Mouse (Mus musculus): ENCODE measurements around the gene Kremen1. TPM values are rescaled to one million over a fixed set of nuclear protein-coding genes. Genes with fewer than 3 reads are reported as not detected.

The Kremen1 gene
- total and polyA plus RNA-seq, 3 experiments, result 1.3 to 4.1 TPM; not detected in 1

DNA sequence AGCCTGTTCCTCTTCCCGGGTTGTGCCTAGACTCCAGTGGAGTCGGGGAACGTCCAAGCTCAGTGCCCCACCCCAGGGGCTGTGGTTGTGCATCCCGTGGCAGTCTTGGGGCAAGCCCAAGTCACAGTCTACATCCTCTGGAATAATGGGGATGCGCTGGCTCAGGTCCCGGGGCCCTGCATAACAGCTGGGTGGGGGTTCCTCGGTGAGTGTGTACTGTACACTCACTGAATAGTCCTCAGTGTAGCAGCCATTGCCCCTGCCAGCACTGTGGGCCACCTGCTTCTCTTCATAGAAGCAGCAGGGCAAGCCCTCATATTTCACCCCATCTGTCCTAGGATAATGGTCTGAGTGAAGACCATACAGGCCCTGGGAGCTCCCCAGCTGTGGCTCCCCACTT is 19.6 kb upstream of the Kremen1 start:
- Histone ChIP-seq H3K27me3 (ENCODE audit: control insufficient read depth in 1 of 2, insufficient read depth in 2 of 2, low read length in 2 of 2) (no peaks in the 10 kb centered on the region), H3K4me1 (ENCODE audit: control insufficient read depth in 1 of 2, insufficient read depth in 2 of 2, low read length in 2 of 2) (no peaks in the 10 kb centered on the region), H3K9me3 (replicated peaks; ENCODE audit: insufficient read depth, low read length) (no peaks in the 10 kb centered on the region), H3K9ac (ENCODE audit: control insufficient read depth, low read depth, low read length, poor library complexity, severe bottlenecking) (no peak overlapping the region), H3K4me3 (ENCODE audit: control insufficient read depth in 1 of 2, insufficient read depth in 1 of 2, low read depth in 2 of 2, low read length in 2 of 2) (no peak overlapping the region), H3K79me2 (ENCODE audit: control insufficient read depth, insufficient read depth, low read length, poor library complexity) (no peaks in the 10 kb centered on the region), H3K36me3 (ENCODE audit: control insufficient read depth in 1 of 2, insufficient read depth in 2 of 2, low read length in 2 of 2) (peaks cover 0 to 7% of the 10 kb centered on the region in 2 experiments; a peak in 2 of 4 replicates), H3K27ac (ENCODE audit: control insufficient read depth, low read depth, low read length) (no peak overlapping the region)
- no peak for DNase-seq (ENCODE audit: low read depth, low spot score)
- no peak for TF ChIP-seq GATA1 (IDR thresholded peaks at IDR 0.05; ENCODE audit: low read depth, low read length)
- TF ChIP-seq USF2 (IDR thresholded peaks at IDR 0.05; ENCODE audit: borderline replicate concordance in 1 of 2, insufficient read depth in 1 of 2, low read depth in 1 of 2, low read length in 2 of 2), result no peak
- TF ChIP-seq SMC3 (IDR thresholded peaks at IDR 0.05; ENCODE audit: low read depth, low read length), result no peak
- TF ChIP-seq CHD2 (IDR thresholded peaks at IDR 0.05; ENCODE audit: low read length), result no peak

DNA sequence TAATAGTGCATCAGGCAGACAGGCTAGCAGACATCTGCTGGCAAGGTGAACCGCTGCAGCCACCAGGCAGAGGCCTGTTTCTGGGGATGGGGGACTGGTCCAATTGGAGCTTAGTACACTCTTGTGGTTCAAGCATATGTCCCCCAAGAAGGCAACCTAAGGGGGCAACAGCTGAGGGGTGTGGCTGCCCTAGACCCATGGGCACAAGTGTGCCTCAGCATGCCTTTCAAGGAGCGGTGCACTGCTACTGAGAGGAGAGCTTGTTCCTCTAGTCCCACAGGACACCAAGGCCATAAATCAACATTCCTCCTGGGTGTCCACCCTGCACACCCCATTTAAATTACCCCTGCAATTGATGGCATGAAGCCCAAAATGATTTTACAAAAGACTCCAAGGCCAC is 17.1 kb upstream of the Kremen1 start:
- Histone ChIP-seq H3K79me2 (ENCODE audit: control insufficient read depth, insufficient read depth, low read length, poor library complexity) (no peaks in the 10 kb centered on the region), H3K27ac (ENCODE audit: control insufficient read depth, low read depth, low read length) (no peak overlapping the region), H3K4me3 (ENCODE audit: control insufficient read depth in 1 of 2, insufficient read depth in 1 of 2, low read depth in 2 of 2, low read length in 2 of 2) (no peak overlapping the region), H3K27me3 (ENCODE audit: control insufficient read depth in 1 of 2, insufficient read depth in 2 of 2, low read length in 2 of 2) (no peaks in the 10 kb centered on the region), H3K9ac (ENCODE audit: control insufficient read depth, low read depth, low read length, poor library complexity, severe bottlenecking) (no peak overlapping the region), H3K4me1 (ENCODE audit: control insufficient read depth in 1 of 2, insufficient read depth in 2 of 2, low read length in 2 of 2) (no peaks in the 10 kb centered on the region), H3K36me3 (ENCODE audit: control insufficient read depth in 1 of 2, insufficient read depth in 2 of 2, low read length in 2 of 2) (no peaks in the 10 kb centered on the region; a peak in 1 of 4 replicates), H3K9me3 (replicated peaks; ENCODE audit: insufficient read depth, low read length) (no peaks in the 10 kb centered on the region)
- TF ChIP-seq POLR2AphosphoS5 (IDR thresholded peaks at IDR 0.05; ENCODE audit: borderline replicate concordance, low read depth, low read length) (no peak), JUND (IDR thresholded peaks at IDR 0.05; ENCODE audit: low read depth, low read length) (no peak), RCOR1 (IDR thresholded peaks at IDR 0.05; ENCODE audit: low read depth, low read length) (no peak), BHLHE40 (IDR thresholded peaks at IDR 0.05; ENCODE audit: borderline replicate concordance, low read depth, low read length) (no peak), EP300 (IDR thresholded peaks at IDR 0.05; ENCODE audit: low read depth in 1 of 2, low read length in 2 of 2) (no peak), MEF2A (IDR thresholded peaks at IDR 0.05; ENCODE audit: extremely low read depth, insufficient replicate concordance, low read depth, low read length, poor library complexity, severe bottlenecking) (no peak), E2F4 (IDR thresholded peaks at IDR 0.05; ENCODE audit: borderline replicate concordance, low read depth, low read length) (no peak), MAX (IDR thresholded peaks at IDR 0.05; ENCODE audit: low read length) (no peak), SIN3A (IDR thresholded peaks at IDR 0.05; ENCODE audit: low read length) (no peak), NELFE (IDR thresholded peaks at IDR 0.05; ENCODE audit: low read depth, low read length) (no peak), TBP (IDR thresholded peaks at IDR 0.05; ENCODE audit: low read depth, low read length) (no peak), GABPA (IDR thresholded peaks at IDR 0.05; ENCODE audit: low read depth, low read length) (no peak), POLR2AphosphoS2 (IDR thresholded peaks at IDR 0.05; ENCODE audit: low read length) (no peak), MAZ (IDR thresholded peaks at IDR 0.05; ENCODE audit: low read depth, low read length) (no peak), ZKSCAN1 (IDR thresholded peaks at IDR 0.05; ENCODE audit: low read depth, low read length) (no peak), CHD2 (IDR thresholded peaks at IDR 0.05; ENCODE audit: low read length) (no peak), ZC3H11A (IDR thresholded peaks at IDR 0.05; ENCODE audit: low read depth, low read length) (no peak), NRF1 (IDR thresholded peaks at IDR 0.05; ENCODE audit: insufficient read depth, low read depth, low read length, poor library complexity, severe bottlenecking) (no peak)
- no peak for DNase-seq (ENCODE audit: low read depth, low spot score)
